Mouse (Mus musculus) liver, adult 2 months (tissue): ENCODE measurements around the gene Grn.

ENCODE experiments used
- CTCF ChIP-seq: fragments of 200-500 bp; IDR thresholded peaks from 2 replicates; pipeline ENCODE4 v1.5.1; 2011; ENCODE audit warnings: low read depth, low read length, control low read depth
- POLR2A ChIP-seq: fragments of 200-500 bp; IDR thresholded peaks from 2 replicates; pipeline ENCODE4 v1.6.1; 2011; ENCODE audit warnings: low read length, control low read depth; ENCODE audit not compliant: insufficient read depth; ENCODE audit errors: extremely low read depth

DNA sequence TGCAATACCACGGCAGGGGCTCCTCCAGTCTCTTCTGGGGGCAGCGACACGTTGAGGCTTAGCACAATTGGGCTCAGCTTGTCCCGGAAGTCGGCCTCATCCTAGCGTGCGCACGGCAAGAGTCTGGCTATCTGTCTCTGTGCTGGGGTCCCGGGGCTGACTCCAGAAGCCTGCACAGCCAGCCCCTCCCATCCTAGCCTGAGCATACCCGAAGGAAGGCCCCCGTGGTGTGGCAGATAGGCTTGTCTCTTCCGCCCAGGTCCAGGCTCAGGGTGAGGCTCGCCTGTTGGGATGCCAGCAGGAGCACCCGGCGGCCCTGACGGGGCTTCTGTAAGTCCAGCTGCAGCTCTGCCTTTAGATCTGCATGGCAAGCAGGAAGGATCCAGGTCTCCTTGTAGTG is 30.4 kb downstream of the Grn start:
- no peak for TF ChIP-seq CTCF
- TF ChIP-seq POLR2A: no peak
